10 mouse cellular contexts compared by ENCODE assay signal in the genomic region with DNA sequence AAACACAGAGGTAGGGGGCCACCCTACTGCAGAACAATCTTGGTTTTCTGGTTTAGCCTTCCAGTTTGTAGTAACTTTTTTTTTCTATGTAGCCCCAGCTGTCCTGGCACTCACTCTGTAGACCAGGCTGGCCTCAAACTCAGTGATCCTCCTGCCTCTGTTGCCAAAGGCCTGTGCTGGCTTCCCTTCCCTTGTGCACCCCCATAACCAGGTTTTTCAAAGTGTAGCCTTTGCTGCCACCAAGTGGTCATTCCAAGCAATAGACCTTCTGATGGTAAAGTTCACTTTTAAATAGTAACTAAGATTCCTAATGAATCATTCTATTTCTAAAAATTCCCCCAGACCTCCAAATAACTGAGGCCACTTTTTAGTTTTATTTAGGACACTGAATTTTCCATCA. TPM values are rescaled to one million over a fixed set of nuclear protein-coding genes. Genes with fewer than 3 reads are reported as not detected.
DNase-seq lines count a peak whose midpoint lies in the region; ATAC-seq and TF ChIP-seq lines count a peak whose summit lies in the region.
"Had no signal": no experiment of that assay in that cellular context is flagged by ENCODE, and none has a peak within 500 bp of the region (broad histone marks: within the 10 kb centered on the region; RNA-seq: fewer than 3 reads in every experiment).

No protein-coding gene starts in this region.

- no peaks in the 10 kb centered on the region for H3K79me2 ChIP-seq in MEL (ENCODE audit: control insufficient read depth, insufficient read depth, low read length, poor library complexity)

- no peak overlapping the region for H3K4me3 ChIP-seq in MEL (ENCODE audit: control insufficient read depth in 1 of 2, insufficient read depth in 1 of 2, low read depth in 2 of 2, low read length in 2 of 2)
- no peak overlapping the region for H3K4me3 ChIP-seq in limb, embryonic 14.5 days (replicated peaks; ENCODE audit: low read length)
- H3K4me3 ChIP-seq: embryonic facial prominence, embryonic 13.5 days; lung, embryonic 15.5 days had no signal

- intact Hi-C loops in heart, postnatal 10 days (cut with DNase I), result loop anchor here (1.0 to 5.0 kb wide), 3 partner anchors 42 to 216 kb away; no protein-coding TSS in a partner anchor

- peaks cover 5 to 8% of the 10 kb centered on the region in 2 experiments; a peak in 2 of 4 replicates for H3K4me1 ChIP-seq in MEL (ENCODE audit: control insufficient read depth in 1 of 2, insufficient read depth in 2 of 2, low read length in 2 of 2)
- no peaks in the 10 kb centered on the region for H3K4me1 ChIP-seq in limb, embryonic 14.5 days (ENCODE audit: control insufficient read depth, insufficient read depth, low read length)
- H3K4me1 ChIP-seq: embryonic facial prominence, embryonic 13.5 days; lung, embryonic 15.5 days had no signal

- no peak overlapping the region for H3K9ac ChIP-seq in MEL (ENCODE audit: control insufficient read depth, low read depth, low read length, poor library complexity, severe bottlenecking)
- H3K9ac ChIP-seq in limb, embryonic 14.5 days (ENCODE audit: low read depth, low read length, severe bottlenecking), result no peak overlapping the region
- H3K9ac ChIP-seq: embryonic facial prominence, embryonic 13.5 days; lung, embryonic 15.5 days had no signal

- peaks cover 5 to 50% of the 10 kb centered on the region in 2 experiments for H3K36me3 ChIP-seq in MEL (ENCODE audit: control insufficient read depth in 1 of 2, insufficient read depth in 2 of 2, low read length in 2 of 2)
- peaks cover 51% of the 10 kb centered on the region for H3K36me3 ChIP-seq in limb, embryonic 14.5 days (ENCODE audit: control insufficient read depth, insufficient read depth, low read length)

- no peaks in the 10 kb centered on the region for H3K9me3 ChIP-seq in MEL (replicated peaks; ENCODE audit: insufficient read depth, low read length)
- H3K9me3 ChIP-seq in limb, embryonic 14.5 days (ENCODE audit: control insufficient read depth, low read length), result no peaks in the 10 kb centered on the region
- H3K9me3 ChIP-seq: embryonic facial prominence, embryonic 13.5 days; lung, embryonic 15.5 days had no signal

- no peak for TF ChIP-seq EP300 in MEL (IDR thresholded peaks at IDR 0.05; ENCODE audit: low read depth in 1 of 2, low read length in 2 of 2)

- no peak overlapping the region for H3K27ac ChIP-seq in MEL (ENCODE audit: control insufficient read depth, low read depth, low read length)
- H3K27ac ChIP-seq in limb, embryonic 14.5 days (replicated peaks; ENCODE audit: low read depth, low read length), result no peak overlapping the region
- H3K27ac ChIP-seq: embryonic facial prominence, embryonic 13.5 days; lung, embryonic 15.5 days had no signal

- TF ChIP-seq RAD21 in MEL (IDR thresholded peaks at IDR 0.05; ENCODE audit: low read depth, low read length), result peak; percentile 98

- no peaks in the 10 kb centered on the region for H3K27me3 ChIP-seq in MEL (ENCODE audit: control insufficient read depth in 1 of 2, insufficient read depth in 2 of 2, low read length in 2 of 2)
- H3K27me3 ChIP-seq in limb, embryonic 14.5 days (ENCODE audit: control insufficient read depth, insufficient read depth, low read length), result no peaks in the 10 kb centered on the region
- H3K27me3 ChIP-seq: embryonic facial prominence, embryonic 13.5 days; lung, embryonic 15.5 days had no signal

- DNase-seq in layer of hippocampus, postnatal 10 days (ENCODE audit: low spot score in 2 of 2), result peak; percentile 69
- no peak for DNase-seq in layer of hippocampus, postnatal 36 days
- DNase-seq in MEL (ENCODE audit: low read depth, low spot score), result peak; percentile 84
- DNase-seq in cerebellum, adult 8-10 months, result peak; percentile 53
- peak; percentile 63 to 81 for DNase-seq in heart, postnatal 10 days
- peak; percentile 75 for DNase-seq in limb, embryonic 14.5 days (ENCODE audit: low spot score)
- peak; percentile 24 for DNase-seq in yolk sac, embryonic 10.5 days (ENCODE audit: low spot score)

- no peak overlapping the region for H3K4me2 ChIP-seq in limb, embryonic 14.5 days (replicated peaks; ENCODE audit: low read depth, low read length, severe bottlenecking)
- H3K4me2 ChIP-seq: embryonic facial prominence, embryonic 13.5 days; lung, embryonic 15.5 days had no signal

- TF ChIP-seq CTCF in MEL (IDR thresholded peaks at IDR 0.05 in 2 of 3, conservative IDR thresholded peaks at IDR 0.05 in 1 of 3; ENCODE audit: control insufficient read depth in 1 of 3, insufficient read depth in 1 of 3, low read depth in 2 of 3, low read length in 3 of 3, poor library complexity in 1 of 3, severe bottlenecking in 1 of 3), result peak; percentile 64 to 97 (median 73)

- ATAC-seq in limb, embryonic 14.5 days (ENCODE audit: low FRiP score, low read depth), result no peak
- 0 out of 2 replicates have a peak, but pooled peaks have one; percentile 61 for ATAC-seq in monocyte, adult 5-6 weeks (replicated peaks; ENCODE audit: insufficient number of reproducible peaks, low FRiP score, low TSS enrichment, poor library complexity, severe bottlenecking)

- no peak for TF ChIP-seq POLR2A in MEL (IDR thresholded peaks at IDR 0.05; ENCODE audit: control insufficient read depth in 1 of 2, insufficient read depth in 1 of 2, low read depth in 1 of 2, low read length in 2 of 2, poor library complexity in 1 of 2)
- TF ChIP-seq POLR2A in limb, embryonic 14.5 days (IDR thresholded peaks at IDR 0.05; ENCODE audit: borderline replicate concordance, extremely low read depth, insufficient read depth, insufficient read length), result no peak

TF ChIP-seq in MEL, 35 proteins besides CTCF, POLR2A, EP300 and RAD21:
- TF ChIP-seq ZC3H11A (IDR thresholded peaks at IDR 0.05; ENCODE audit: low read depth, low read length), result peak; percentile 98
- peak; percentile 94 for TF ChIP-seq SMC3 (IDR thresholded peaks at IDR 0.05; ENCODE audit: low read depth, low read length)
- TF ChIP-seq SIN3A (IDR thresholded peaks at IDR 0.05; ENCODE audit: low read length), result peak; percentile 69; the same call in 1 of the 2 replicates
- TF ChIP-seq MAZ (IDR thresholded peaks at IDR 0.05; ENCODE audit: low read depth, low read length), result peak; percentile 71
- no peak for TF ChIP-seq CHD2 (IDR thresholded peaks at IDR 0.05; ENCODE audit: low read length)
- TF ChIP-seq BHLHE40 (IDR thresholded peaks at IDR 0.05; ENCODE audit: borderline replicate concordance, low read depth, low read length), result 0 out of 2 replicates have a peak, but pooled peaks have one; percentile 51
- TF ChIP-seq ETS1 (IDR thresholded peaks at IDR 0.05; ENCODE audit: low read depth, low read length), result no peak

RNA-seq across cellular contexts. Expression of gene Mapk9, which starts 23.2 kb away (rescaled TPM):
- 100 to 1,000 TPM; 151 to 152 TPM for total RNA-seq in layer of hippocampus, postnatal 10 days (2021)
- total RNA-seq in layer of hippocampus, postnatal 36 days (2021), result 100 to 1,000 TPM; 146 to 152 TPM
- total RNA-seq in MEL (2012; rRNA removed), result 42.6 and 52.8 TPM in 2 replicates
- 10 to 100 TPM in 1 of 2 experiments, not detected in 1; 43.1 TPM for polyA plus RNA-seq in MEL (2012; ENCODE audit: insufficient read depth in 1 of 2, insufficient read length in 2 of 2, low read depth in 1 of 2, low replicate concordance in 2 of 2, missing spikeins in 1 of 2)
- 10 to 100 TPM; 47.5 to 53.5 TPM for total RNA-seq in heart, postnatal 10 days (2021)
- 39.4 and 39.7 TPM in 2 replicates for polyA plus RNA-seq in limb, embryonic 14.5 days (2012; rRNA removed)
- 34.7 and 37.8 TPM in 2 replicates for polyA plus RNA-seq in limb, embryonic 14.5 days (2014; fragmentation: Nextera tagmentation; extraction: Ambion mirVana)
- 43.4 to 49.7 TPM (median 45.7 TPM) in 3 replicates for total RNA-seq in monocyte, adult 5-6 weeks (2017)

RNA-seq across cellular contexts. Expression of gene Rasgef1c, which starts 31.9 kb away (rescaled TPM):
- 1 to 10 TPM; 4.0 to 4.7 TPM for total RNA-seq in layer of hippocampus, postnatal 10 days (2021)
- total RNA-seq in layer of hippocampus, postnatal 36 days (2021), result 1 to 10 TPM; 1.2 to 1.6 TPM
- total RNA-seq in MEL (2012; rRNA removed), result 0.12 TPM in 1 of 2 replicates, not detected in the other
- under 1 TPM in 1 of 2 experiments, not detected in 1; 0.15 TPM for polyA plus RNA-seq in MEL (2012; ENCODE audit: insufficient read depth in 1 of 2, insufficient read length in 2 of 2, low read depth in 1 of 2, low replicate concordance in 2 of 2, missing spikeins in 1 of 2)
- total RNA-seq in heart, postnatal 10 days (2021), result under 1 TPM in 1 of 2 experiments, not detected in 1; 0.29 TPM
- polyA plus RNA-seq in limb, embryonic 14.5 days (2012; rRNA removed), result 0.43 and 0.73 TPM in 2 replicates
- polyA plus RNA-seq in limb, embryonic 14.5 days (2014; fragmentation: Nextera tagmentation; extraction: Ambion mirVana), result 0.34 and 0.88 TPM in 2 replicates
- 0.29 to 0.96 TPM in 2 of 3 replicates, not detected in the other for total RNA-seq in monocyte, adult 5-6 weeks (2017)

Comparison
In these comparisons a context has a peak if more than half of its experiments do, and no peak if none do; other contexts are left out.
1. DNase-seq: peak in layer of hippocampus, postnatal 10 days (2 of 2), MEL (single experiment), cerebellum, adult 8-10 months (single experiment), heart, postnatal 10 days (2 of 2), limb, embryonic 14.5 days (single experiment) and yolk sac, embryonic 10.5 days (single experiment); none in layer of hippocampus, postnatal 36 days (0 of 2).